Mouse (Mus musculus) megakaryocyte, embryonic 14.5 days (primary cell): ENCODE measurements around the gene Cenpa. TPM values are rescaled to one million over a fixed set of nuclear protein-coding genes. Genes with fewer than 3 reads are reported as not detected.

Source experiments
- H3K27me3 ChIP-seq: replicated peaks from 2 replicates; pipeline ENCODE3; 2012; ENCODE audit warnings: inconsistent platforms
- H3K36me3 ChIP-seq: replicated peaks from 2 replicates; pipeline ENCODE3; 2012; ENCODE audit warnings: low read length, inconsistent platforms, mixed read lengths
- H3K4me1 ChIP-seq: 2 replicates; pipeline ENCODE4 v1.6.1; 2012; ENCODE audit warnings: inconsistent platforms
- H3K4me3 ChIP-seq: replicated peaks from 2 replicates; pipeline ENCODE3; 2012; ENCODE audit warnings: moderate library complexity, mild to moderate bottlenecking, inconsistent platforms
- H3K9me3 ChIP-seq: 2 replicates; pipeline ENCODE4 v1.6.1; 2012; ENCODE audit warnings: inconsistent platforms
- FLI1 ChIP-seq: IDR thresholded peaks from 2 replicates; pipeline ENCODE4 v1.6.1; 2012; ENCODE audit warnings: low read length, inconsistent platforms, mixed read lengths
- GATA1 ChIP-seq: IDR thresholded peaks from 3 replicates; pipeline ENCODE4 v1.6.1; 2012; ENCODE audit warnings: mixed read lengths, low read length, inconsistent platforms, borderline replicate concordance
- polyA plus RNA-seq: library from polyadenylated mRNA; stranded (reverse); fragments of >175 nt; gene quantifications from 2 replicates; pipeline ENCODE4 v1.2.3, GENCODE M21; 2012; ENCODE audit warnings: low replicate concordance; ENCODE audit not compliant: insufficient read depth

Gene Cenpa
- polyA plus RNA-seq, result 208 and 210 TPM in 2 replicates

DNA sequence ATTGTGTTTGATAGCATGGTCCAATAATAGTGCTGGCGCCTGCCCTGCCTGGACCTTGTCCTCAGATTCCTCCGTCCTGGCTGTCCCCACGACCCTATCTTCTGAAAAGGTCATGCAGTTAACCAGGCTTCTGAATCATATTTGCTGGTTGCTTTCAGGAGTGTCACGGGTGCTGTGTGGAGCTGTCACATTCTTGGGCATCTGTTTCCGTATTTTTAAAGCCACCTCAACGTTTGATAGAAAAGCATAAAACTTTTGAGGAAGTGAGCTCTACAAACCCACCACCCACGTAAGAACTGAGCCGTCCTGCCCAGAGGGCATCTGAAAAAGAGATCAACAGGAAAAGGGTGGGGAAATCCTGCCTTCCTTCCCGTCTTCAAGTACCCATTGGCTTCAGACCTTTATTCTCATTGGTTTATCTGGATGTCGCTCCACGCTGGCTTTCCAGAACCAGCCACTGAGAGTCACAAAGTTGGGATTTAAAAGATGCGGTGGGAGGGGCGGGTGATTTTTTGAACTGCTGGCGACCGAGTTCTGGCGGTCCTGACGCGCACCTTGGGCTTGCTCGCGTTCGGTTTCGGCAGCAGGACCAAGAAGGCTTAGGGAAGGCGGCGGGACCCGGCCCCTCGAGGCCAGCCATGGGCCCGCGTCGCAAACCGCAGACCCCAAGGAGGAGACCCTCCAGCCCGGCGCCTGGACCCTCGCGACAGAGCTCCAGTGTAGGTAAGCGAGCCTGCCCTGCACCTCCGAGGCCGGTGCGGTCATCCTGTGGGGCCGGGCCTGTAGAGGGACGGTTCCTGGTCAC is at the start of gene Cenpa:
Gene Cenpa, plus strand, starts transcription at position 387 of the 805 bp plus-strand sequence.
- no peaks in the 10 kb centered on the region for H3K27me3 ChIP-seq
- H3K4me3 ChIP-seq, result peak within 1 kb of the TSS; percentile 98
- TF ChIP-seq FLI1, result no peak
- no peak for TF ChIP-seq GATA1
- H3K4me1 ChIP-seq, result peaks cover 39% of the 10 kb centered on the region
- peaks cover 4% of the 10 kb centered on the region for H3K9me3 ChIP-seq
- peaks cover 31% of the 10 kb centered on the region for H3K36me3 ChIP-seq

DNA sequence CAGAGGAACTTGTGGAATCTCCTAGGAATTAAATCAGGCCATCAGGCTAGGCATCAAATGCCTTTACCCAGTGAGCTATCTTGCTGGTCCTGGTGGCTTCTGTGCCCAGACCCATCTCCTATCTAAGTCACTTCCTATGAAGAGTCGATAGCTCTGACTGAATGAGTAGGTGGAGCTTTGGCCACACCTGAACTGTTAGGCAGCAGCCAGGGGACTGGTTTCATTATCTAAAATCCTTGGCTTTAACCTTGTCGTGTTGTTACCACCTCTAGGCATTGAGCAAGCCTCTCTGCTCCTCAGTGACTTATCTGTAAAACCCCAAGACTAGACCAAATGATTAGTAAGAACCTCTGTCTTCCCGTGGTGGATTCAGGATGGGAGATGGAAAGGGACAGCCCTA is 49.2 kb upstream of the Cenpa start:
- H3K27me3 ChIP-seq, result peaks cover 74% of the 10 kb centered on the region
- peaks cover 9% of the 10 kb centered on the region for H3K4me1 ChIP-seq
- H3K9me3 ChIP-seq, result peaks cover 6% of the 10 kb centered on the region; the same call in 1 of the 2 replicates
- TF ChIP-seq GATA1 (no peak), FLI1 (no peak)
- H3K4me3 ChIP-seq, result no peak overlapping the region
- no peaks in the 10 kb centered on the region for H3K36me3 ChIP-seq

DNA sequence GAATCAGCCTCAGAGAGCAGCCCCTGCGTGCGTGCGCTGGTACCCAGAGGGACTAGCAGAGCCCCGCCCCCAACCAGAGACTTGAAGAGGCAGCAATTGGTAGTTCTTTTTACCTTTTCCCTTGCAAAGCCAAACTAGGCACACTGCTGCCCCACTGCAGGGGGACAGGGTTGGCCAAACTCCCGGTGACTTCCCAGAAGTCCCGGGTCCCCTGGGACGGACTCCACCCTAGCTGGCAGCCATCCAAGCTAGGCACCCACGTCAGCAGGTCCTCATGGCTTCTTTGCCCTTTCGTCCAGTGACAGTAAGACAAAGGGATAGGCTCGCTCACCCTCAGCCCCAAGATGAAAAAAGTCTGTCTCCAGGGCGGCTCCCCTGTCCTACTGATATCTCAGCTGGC is 48.7 kb upstream of the Cenpa start:
- Histone ChIP-seq H3K4me1 (peaks cover 14% of the 10 kb centered on the region), H3K36me3 (no peaks in the 10 kb centered on the region), H3K9me3 (peaks cover 6% of the 10 kb centered on the region; the same call in 1 of the 2 replicates), H3K4me3 (no peak overlapping the region), H3K27me3 (peaks cover 79% of the 10 kb centered on the region)
- no peak for TF ChIP-seq GATA1
- TF ChIP-seq FLI1, result no peak

DNA sequence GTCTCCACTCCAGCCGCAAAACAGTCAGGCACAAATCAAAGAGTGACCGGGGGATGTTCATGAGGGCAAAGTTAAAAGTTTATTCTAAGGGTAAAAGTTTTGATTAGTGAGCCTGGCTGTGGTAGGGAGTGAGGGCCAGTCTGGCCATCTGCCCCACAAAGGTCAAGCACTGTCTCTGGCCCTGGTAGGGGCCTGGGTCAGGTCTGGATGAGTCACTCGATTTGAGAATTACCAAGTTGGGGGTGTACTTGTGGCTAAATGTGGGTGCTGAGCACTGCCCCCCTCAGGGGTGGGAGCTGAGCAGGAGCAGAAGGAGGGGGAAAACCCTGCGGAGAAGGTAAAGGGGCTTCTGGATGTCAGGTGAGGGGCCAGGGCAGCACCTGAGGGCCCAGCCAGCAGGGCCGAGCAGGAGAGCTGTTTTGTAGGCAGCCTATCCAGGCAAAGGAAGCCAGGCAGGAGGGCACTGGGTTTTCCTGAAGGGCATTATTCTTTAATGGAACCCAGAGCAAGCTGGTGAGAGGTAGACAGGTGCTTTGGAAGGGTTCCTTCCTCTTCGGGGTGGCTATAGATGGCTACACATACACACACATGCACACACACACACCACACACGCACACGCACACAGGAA is 48.1 kb upstream of the Cenpa start:
- H3K36me3 ChIP-seq, result no peaks in the 10 kb centered on the region
- H3K4me1 ChIP-seq, result peaks cover 15% of the 10 kb centered on the region
- TF ChIP-seq FLI1 (no peak), GATA1 (no peak)
- peaks cover 84% of the 10 kb centered on the region for H3K27me3 ChIP-seq
- H3K4me3 ChIP-seq, result no peak overlapping the region
- H3K9me3 ChIP-seq, result peaks cover 6% of the 10 kb centered on the region; the same call in 1 of the 2 replicates

DNA sequence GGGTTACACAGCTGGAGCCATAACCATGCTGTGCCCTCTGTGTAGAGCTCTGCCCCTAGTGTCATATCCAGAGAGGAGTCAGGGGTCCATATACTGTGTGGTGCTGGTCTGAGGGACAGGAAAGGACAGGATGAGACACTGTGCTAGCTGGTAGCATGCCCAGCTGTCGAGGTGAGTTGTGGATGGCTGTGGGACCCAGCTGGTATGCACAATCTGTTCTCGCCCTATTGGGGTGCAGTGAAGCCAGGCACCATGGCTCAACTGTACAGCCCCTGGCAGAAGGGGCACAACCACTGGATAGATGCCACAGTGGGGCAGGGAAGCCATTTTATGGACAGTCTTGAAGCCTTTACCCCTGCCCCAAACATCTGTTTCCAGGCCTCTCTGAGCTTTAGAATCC is 47.4 kb upstream of the Cenpa start:
- Histone ChIP-seq H3K9me3 (peaks cover 6% of the 10 kb centered on the region; the same call in 1 of the 2 replicates), H3K4me1 (peaks cover 15% of the 10 kb centered on the region), H3K27me3 (peaks cover 86% of the 10 kb centered on the region), H3K36me3 (no peaks in the 10 kb centered on the region), H3K4me3 (no peak overlapping the region)
- TF ChIP-seq FLI1 (no peak), GATA1 (no peak)

DNA sequence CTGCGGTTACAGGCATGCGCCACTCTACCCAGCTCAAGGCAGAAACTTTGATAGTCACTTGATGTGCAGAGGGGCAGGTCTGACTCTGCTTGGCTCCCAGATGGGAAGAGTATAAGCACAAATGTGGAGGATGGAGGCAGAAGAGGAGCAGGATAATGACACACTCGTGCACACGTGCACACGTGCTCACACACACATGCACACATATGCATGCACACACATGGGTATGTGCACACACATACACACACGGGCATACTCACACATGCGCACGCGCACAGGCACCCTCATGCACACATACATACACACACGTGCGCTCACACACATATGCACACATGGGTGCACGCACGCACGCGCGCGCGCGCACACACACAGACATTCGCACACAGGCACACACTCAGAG is 46.0 kb upstream of the Cenpa start:
- Histone ChIP-seq H3K9me3 (peaks cover 6% of the 10 kb centered on the region; the same call in 1 of the 2 replicates), H3K4me3 (peak overlapping the region; percentile 51), H3K36me3 (no peaks in the 10 kb centered on the region), H3K4me1 (peaks cover 20% of the 10 kb centered on the region), H3K27me3 (peaks cover 87% of the 10 kb centered on the region)
- TF ChIP-seq FLI1 (no peak), GATA1 (no peak)

DNA sequence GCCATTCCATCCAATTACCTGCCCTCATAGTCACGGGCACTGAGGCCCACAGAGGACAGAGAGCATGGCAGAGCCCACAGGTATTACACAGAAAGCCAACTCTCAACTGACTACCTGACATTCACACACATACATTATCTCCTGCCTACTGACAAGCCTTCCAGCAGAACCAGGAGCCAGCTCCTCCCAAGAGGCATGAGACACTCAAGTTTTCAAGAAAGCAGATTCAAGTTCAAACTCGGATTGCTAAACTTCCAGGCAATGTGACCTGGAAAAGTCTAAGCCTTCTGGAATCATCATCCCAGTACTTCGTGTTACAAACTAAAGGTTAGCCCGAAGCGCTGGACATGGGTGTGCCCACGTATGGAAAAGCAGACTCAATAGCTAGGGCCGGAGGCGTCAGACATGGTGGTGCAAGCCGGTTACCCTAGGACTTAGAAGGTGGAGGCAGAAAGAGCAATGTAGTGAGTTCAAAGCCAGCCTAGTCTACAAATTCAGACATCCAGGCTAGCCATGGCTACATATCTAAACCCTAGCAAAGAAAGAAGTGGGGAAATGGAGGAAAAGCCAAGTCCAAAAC is 45.3 kb upstream of the Cenpa start:
- TF ChIP-seq FLI1 (no peak), GATA1 (no peak)
- H3K27me3 ChIP-seq, result peaks cover 88% of the 10 kb centered on the region
- H3K9me3 ChIP-seq, result peaks cover 6% of the 10 kb centered on the region; the same call in 1 of the 2 replicates
- no peak overlapping the region for H3K4me3 ChIP-seq
- H3K36me3 ChIP-seq, result no peaks in the 10 kb centered on the region
- H3K4me1 ChIP-seq, result peaks cover 20% of the 10 kb centered on the region

DNA sequence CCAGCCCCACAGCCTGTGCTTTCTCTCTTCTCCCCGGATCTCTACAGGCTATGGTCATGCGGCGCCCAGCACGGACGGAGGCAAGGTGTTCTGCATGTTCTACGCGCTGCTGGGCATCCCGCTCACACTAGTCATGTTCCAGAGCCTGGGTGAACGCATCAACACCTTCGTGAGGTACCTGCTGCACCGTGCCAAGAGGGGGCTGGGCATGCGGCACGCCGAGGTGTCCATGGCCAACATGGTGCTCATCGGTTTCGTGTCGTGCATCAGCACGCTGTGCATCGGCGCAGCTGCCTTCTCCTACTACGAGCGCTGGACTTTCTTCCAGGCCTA is 44.8 kb upstream of the Cenpa start:
- TF ChIP-seq GATA1 (no peak), FLI1 (no peak)
- Histone ChIP-seq H3K36me3 (no peaks in the 10 kb centered on the region), H3K4me3 (peak overlapping the region; percentile 89), H3K27me3 (peaks cover 89% of the 10 kb centered on the region), H3K4me1 (peaks cover 20% of the 10 kb centered on the region), H3K9me3 (peaks cover 6% of the 10 kb centered on the region; the same call in 1 of the 2 replicates)

DNA sequence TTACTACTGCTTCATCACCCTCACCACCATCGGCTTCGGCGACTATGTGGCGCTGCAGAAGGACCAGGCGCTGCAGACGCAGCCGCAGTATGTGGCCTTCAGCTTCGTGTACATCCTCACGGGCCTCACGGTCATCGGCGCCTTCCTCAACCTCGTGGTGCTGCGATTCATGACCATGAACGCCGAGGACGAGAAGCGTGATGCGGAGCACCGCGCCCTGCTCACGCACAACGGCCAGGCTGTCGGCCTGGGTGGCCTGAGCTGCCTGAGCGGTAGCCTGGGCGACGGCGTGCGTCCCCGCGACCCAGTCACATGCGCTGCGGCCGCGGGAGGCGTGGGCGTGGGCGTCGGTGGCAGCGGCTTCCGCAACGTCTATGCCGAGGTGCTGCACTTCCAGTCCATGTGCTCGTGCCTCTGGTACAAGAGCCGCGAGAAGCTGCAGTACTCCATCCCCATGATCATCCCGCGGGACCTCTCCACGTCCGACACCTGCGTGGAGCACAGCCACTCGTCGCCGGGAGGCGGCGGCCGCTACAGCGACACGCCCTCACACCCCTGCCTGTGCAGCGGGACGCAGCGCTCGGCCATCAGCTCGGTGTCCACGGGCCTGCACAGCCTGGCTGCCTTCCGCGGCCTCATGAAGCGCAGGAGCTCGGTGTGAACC is 44.3 kb upstream of the Cenpa start:
- Histone ChIP-seq H3K9me3 (peaks cover 6% of the 10 kb centered on the region; the same call in 1 of the 2 replicates), H3K4me3 (peak overlapping the region; percentile 89), H3K27me3 (peaks cover 90% of the 10 kb centered on the region), H3K4me1 (peaks cover 20% of the 10 kb centered on the region), H3K36me3 (no peaks in the 10 kb centered on the region)
- TF ChIP-seq FLI1 (no peak), GATA1 (no peak)

DNA sequence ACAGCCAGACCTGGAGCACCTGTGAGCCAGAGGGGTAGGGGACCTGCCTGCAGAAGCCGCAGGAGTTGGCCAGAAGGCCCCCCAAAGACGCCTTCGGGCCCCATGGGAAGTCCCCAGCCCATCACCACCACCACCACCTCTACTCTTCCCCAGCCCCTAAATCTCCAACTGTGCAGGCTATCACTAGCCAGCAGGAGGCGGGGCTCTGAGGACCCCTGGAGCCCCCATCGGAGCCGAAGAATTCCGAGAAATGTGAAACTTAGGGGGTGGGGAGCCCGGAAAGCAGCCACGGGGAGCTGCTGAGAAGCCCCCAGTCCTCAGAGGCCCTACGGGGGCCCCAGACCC is 43.8 kb upstream of the Cenpa start:
- H3K4me3 ChIP-seq, result peak overlapping the region; percentile 89
- TF ChIP-seq FLI1 (no peak), GATA1 (no peak)

More for the DNA sequence above, 43.8 kb upstream of the Cenpa start:
- peaks cover 20% of the 10 kb centered on the region for H3K4me1 ChIP-seq
- peaks cover 6% of the 10 kb centered on the region; the same call in 1 of the 2 replicates for H3K9me3 ChIP-seq
- H3K27me3 ChIP-seq, result peaks cover 89% of the 10 kb centered on the region
- H3K36me3 ChIP-seq, result no peaks in the 10 kb centered on the region
